Mouse (Mus musculus) forebrain, embryonic 11.5 days (tissue): ENCODE results near the gene Ctnnbip1. TPM values are rescaled to one million over a fixed set of nuclear protein-coding genes. Genes with fewer than 3 reads are reported as not detected.

Source experiments
- ATAC-seq: fragments of 200-750 bp; cut with Nextera tagmentation; replicated peaks from 2 replicates; pipeline ENCODE4 v1.8.0; 2017; ENCODE audit warnings: moderate TSS enrichment; ENCODE audit not compliant: low FRiP score
- DNase-seq: peaks from one replicate; pipeline ENCODE4 v3.0.0-alpha.2; 2017; ENCODE audit warnings: low spot score
- H3K27ac ChIP-seq: fragments of 300-500 bp; sonication (generic); 2 replicates; pipeline ENCODE4 v1.5.1; 2014; ENCODE audit warnings: low read depth, low read length
- H3K27me3 ChIP-seq: fragments of 300-500 bp; sonication (generic); 2 replicates; pipeline ENCODE4 v1.6.1; 2014; ENCODE audit warnings: mild to moderate bottlenecking, low read length, mixed read lengths; ENCODE audit not compliant: control insufficient read depth, insufficient read depth
- H3K36me3 ChIP-seq: fragments of 300-500 bp; sonication (generic); 2 replicates; pipeline ENCODE4 v1.6.1; 2014; ENCODE audit warnings: mild to moderate bottlenecking, low read length, moderate library complexity, mixed read lengths; ENCODE audit not compliant: control insufficient read depth, insufficient read depth
- H3K4me1 ChIP-seq: fragments of 300-500 bp; sonication (generic); replicated peaks from 2 replicates; pipeline ENCODE4 v1.6.1; 2014; ENCODE audit warnings: low read length, mixed read lengths; ENCODE audit not compliant: control insufficient read depth, insufficient read depth
- H3K4me2 ChIP-seq: fragments of 300-500 bp; sonication (generic); 2 replicates; pipeline ENCODE4 v1.6.1; 2014; ENCODE audit warnings: low read depth, mild to moderate bottlenecking, low read length, moderate library complexity, mixed read lengths; ENCODE audit not compliant: severe bottlenecking
- H3K4me3 ChIP-seq: fragments of 300-500 bp; sonication (generic); 2 replicates; pipeline ENCODE4 v1.5.1; 2014; ENCODE audit warnings: low read depth, low read length
- H3K9ac ChIP-seq: fragments of 300-500 bp; sonication (generic); 2 replicates; pipeline ENCODE4 v1.6.1; 2014; ENCODE audit warnings: low read length
- H3K9me3 ChIP-seq: fragments of 300-500 bp; sonication (generic); 2 replicates; pipeline ENCODE4 v1.6.1; 2016; ENCODE audit warnings: low read length, mixed read lengths; ENCODE audit not compliant: control insufficient read depth
- WGBS: fragments of 180-500 bp; shearing (Covaris S2); extraction: QIAGEN DNeasy Blood & Tissue Kit; methylation state at CpG from one replicate; pipeline ENCODE4 v1.1.7; 2014; 5-methylcytosine and 5-hydroxymethylcytosine counted together
- polyA plus RNA-seq: library from polyadenylated mRNA; unstranded; fragments of >200 nt; fragmentation: Nextera tagmentation; extraction: Ambion mirVana; gene quantifications from 2 replicates; pipeline ENCODE4 v1.2.1, GENCODE M21; 2014

Ctnnbip1 gene
- polyA plus RNA-seq, 1 experiment from 2014 or later: 71.7 TPM

- Histone ChIP-seq H3K27ac (no peak overlapping the region), H3K9me3 (no peaks in the 10 kb centered on the region), H3K36me3 (no peaks in the 10 kb centered on the region), H3K4me3 (no peak overlapping the region), H3K4me1 (peaks cover 2% of the 10 kb centered on the region; the same call in 1 of the 2 replicates), H3K9ac (no peak overlapping the region), H3K4me2 (no peak overlapping the region), H3K27me3 (no peaks in the 10 kb centered on the region)
- 18% methylated on average over 4 of the region's 4 CpGs for WGBS
- ATAC-seq: no peak
- no peak for DNase-seq
These were observed 59.0 kb downstream of the Ctnnbip1 start for GRCm38 (mm10) chr4:149576993-149577548.

DNA sequence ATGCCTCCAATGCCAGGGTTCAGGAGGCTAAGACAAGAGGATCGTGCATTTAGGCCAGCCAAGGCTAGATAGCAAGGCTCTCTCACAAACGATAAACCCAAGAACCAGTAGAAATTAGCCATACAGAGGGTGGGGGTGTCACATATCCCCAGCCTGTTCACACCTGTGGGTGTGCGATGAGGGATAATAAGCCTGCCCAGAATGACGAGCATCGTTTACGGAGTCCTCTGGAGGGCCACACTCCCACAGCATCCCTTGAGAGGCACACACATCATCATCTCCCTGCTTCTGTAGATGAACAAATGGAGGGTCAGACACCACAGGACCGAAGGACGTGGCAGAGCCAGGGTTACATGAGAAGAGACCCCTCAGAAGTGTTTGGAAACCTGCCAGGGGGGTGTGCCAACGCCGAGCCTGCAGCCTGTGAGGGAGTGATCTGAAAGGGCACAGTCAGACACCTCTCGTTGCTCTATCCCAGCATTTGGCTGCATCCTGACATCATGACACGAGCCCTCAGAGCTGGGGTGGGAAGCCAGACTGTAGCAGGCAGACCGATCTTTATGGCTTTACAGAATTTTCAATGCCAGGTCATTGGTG, 60.1 kb downstream of the Ctnnbip1 start:
- ATAC-seq (no peak), DNase-seq (no peak)
- Histone ChIP-seq H3K36me3 (no peaks in the 10 kb centered on the region), H3K27ac (no peak overlapping the region), H3K4me1 (peaks cover 2% of the 10 kb centered on the region; the same call in 1 of the 2 replicates), H3K9ac (no peak overlapping the region), H3K4me2 (no peak overlapping the region), H3K4me3 (no peak overlapping the region), H3K27me3 (no peaks in the 10 kb centered on the region), H3K9me3 (no peaks in the 10 kb centered on the region)
- WGBS: 69% methylated on average over 13 of the region's 13 CpGs

- no peak overlapping the region for H3K27ac ChIP-seq
- H3K4me2 ChIP-seq: no peak overlapping the region
- peaks cover 2% of the 10 kb centered on the region; the same call in 1 of the 2 replicates for H3K4me1 ChIP-seq
- H3K9ac ChIP-seq: no peak overlapping the region
- no peaks in the 10 kb centered on the region for H3K36me3 ChIP-seq
- 31% methylated on average over 7 of the region's 7 CpGs for WGBS
- H3K4me3 ChIP-seq: no peak overlapping the region
- peak; percentile 44 for DNase-seq
- H3K9me3 ChIP-seq: no peaks in the 10 kb centered on the region
- no peak for ATAC-seq
- no peaks in the 10 kb centered on the region for H3K27me3 ChIP-seq
These were observed 60.8 kb downstream of the Ctnnbip1 start for GRCm38 (mm10) chr4:149578831-149579230.

DNA sequence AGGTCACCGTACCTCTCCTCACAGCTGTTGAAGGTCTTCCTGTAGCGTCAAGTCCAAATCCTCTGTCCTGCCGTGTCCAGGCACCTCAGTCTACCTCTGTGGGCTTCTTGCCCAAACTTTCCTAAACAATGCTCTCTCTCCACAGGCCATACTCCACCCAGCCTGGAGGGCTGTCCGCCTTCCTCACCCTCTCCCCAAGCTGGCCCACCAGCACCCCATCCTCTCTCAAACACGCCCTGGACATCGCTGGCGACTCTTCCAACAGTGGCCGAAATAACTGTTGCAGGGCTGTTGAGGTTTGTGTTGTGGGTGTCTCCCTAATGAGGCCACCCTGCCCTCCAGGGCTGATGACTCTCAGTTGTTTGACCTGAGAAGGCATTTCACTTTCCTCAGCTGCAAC, 67.2 kb downstream of the Ctnnbip1 start:
- 88% methylated on average over 8 of the region's 8 CpGs for WGBS
- ATAC-seq: no peak
- Histone ChIP-seq H3K36me3 (no peaks in the 10 kb centered on the region), H3K4me1 (peaks cover 9% of the 10 kb centered on the region; the same call in 1 of the 2 replicates), H3K4me3 (no peak overlapping the region), H3K27me3 (peaks cover 4% of the 10 kb centered on the region; the same call in 1 of the 2 replicates), H3K9ac (no peak overlapping the region), H3K9me3 (no peaks in the 10 kb centered on the region), H3K4me2 (no peak overlapping the region), H3K27ac (no peak overlapping the region)
- DNase-seq: peak; percentile 53

DNA sequence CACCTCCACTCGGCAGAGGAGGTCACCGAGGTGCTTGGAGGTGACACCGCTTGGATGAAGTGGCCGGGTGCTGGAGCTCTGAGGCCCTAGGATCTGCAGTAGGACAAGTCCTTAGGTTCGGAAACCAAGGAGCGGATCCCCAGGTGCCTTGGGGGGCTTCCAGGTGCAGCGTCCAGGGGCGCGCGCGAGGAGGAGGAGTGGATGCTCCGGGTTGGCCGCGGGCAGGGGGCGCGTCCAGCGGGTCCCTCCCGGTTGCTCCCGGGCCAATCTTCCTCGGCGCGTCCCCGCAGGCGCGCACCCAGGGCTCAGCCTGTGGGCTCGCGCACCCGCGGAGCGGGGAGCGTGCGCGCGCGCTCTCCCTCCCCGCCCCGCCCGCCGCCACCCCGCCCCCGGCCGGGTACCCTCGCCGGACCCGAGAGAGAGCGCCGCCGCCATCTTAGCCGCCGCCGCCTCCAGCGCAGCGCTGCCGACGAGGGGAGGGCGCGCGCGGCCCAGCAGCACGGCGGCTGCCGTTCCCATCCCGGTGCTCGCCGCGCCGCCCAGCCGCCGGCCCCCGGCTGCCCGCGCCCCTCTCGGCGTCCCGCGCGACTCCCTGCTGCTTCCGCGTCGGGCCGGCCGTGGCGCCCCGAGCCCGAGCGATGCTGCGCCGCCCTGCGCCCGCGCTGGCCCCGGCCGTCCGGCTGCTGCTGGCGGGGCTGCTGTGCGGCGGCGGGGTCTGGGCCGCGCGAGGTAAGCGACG, 68.2 kb downstream of the Ctnnbip1 start, which contains the start of gene Clstn1:
Gene Clstn1, plus strand, starts transcription at position 425 of the 739 bp plus-strand sequence.
- peak; percentile 92 for DNase-seq
- ATAC-seq: peak; percentile 81
- H3K27ac ChIP-seq: no peak within 1 kb of the TSS
- H3K9ac ChIP-seq: peak within 1 kb of the TSS; percentile 92
- H3K27me3 ChIP-seq: peaks cover 4% of the 10 kb centered on the region; the same call in 1 of the 2 replicates
- H3K4me2 ChIP-seq: peak within 1 kb of the TSS; percentile 99
- H3K4me1 ChIP-seq: peaks cover 9% of the 10 kb centered on the region; the same call in 1 of the 2 replicates
- H3K36me3 ChIP-seq: no peaks in the 10 kb centered on the region
- no peaks in the 10 kb centered on the region for H3K9me3 ChIP-seq
- WGBS: under 1% methylated on average over 74 of the region's 103 CpGs
- peak within 1 kb of the TSS; percentile 92 for H3K4me3 ChIP-seq

- Histone ChIP-seq H3K36me3 (no peaks in the 10 kb centered on the region), H3K9ac (peak overlapping the region; percentile 92), H3K4me3 (peak overlapping the region; percentile 92), H3K4me1 (peaks cover 9% of the 10 kb centered on the region; the same call in 1 of the 2 replicates), H3K4me2 (peak overlapping the region; percentile 99), H3K27ac (no peak overlapping the region), H3K9me3 (no peaks in the 10 kb centered on the region), H3K27me3 (peaks cover 4% of the 10 kb centered on the region; the same call in 1 of the 2 replicates)
- DNase-seq: peak; percentile 72
- under 1% methylated on average over 72 of the region's 72 CpGs for WGBS
- peak; percentile 64 for ATAC-seq
These were observed 69.0 kb downstream of the Ctnnbip1 start for GRCm38 (mm10) chr4:149586783-149587595.

GRCm38 (mm10) chr4:149587596-149588168, 69.6 kb downstream of the Ctnnbip1 start:
- ATAC-seq (0 out of 2 replicates have a peak, but pooled peaks have one; percentile 3), DNase-seq (no peak)
- Histone ChIP-seq H3K4me1 (peaks cover 10% of the 10 kb centered on the region; the same call in 1 of the 2 replicates), H3K27ac (no peak overlapping the region), H3K9ac (peak overlapping the region; percentile 92), H3K4me3 (peak overlapping the region; percentile 92), H3K4me2 (peak overlapping the region; percentile 99), H3K27me3 (peaks cover 4% of the 10 kb centered on the region; the same call in 1 of the 2 replicates), H3K9me3 (no peaks in the 10 kb centered on the region), H3K36me3 (no peaks in the 10 kb centered on the region)
- 4% methylated on average over 24 of the region's 24 CpGs for WGBS
